Mouse (Mus musculus): ENCODE measurements around the gene Fam170b. TPM values are rescaled to one million over a fixed set of nuclear protein-coding genes. Genes with fewer than 3 reads are reported as not detected.

The Fam170b gene
- not detected in 2 replicates for polyA plus RNA-seq (2014; fragmentation: Nextera tagmentation; extraction: Ambion mirVana)

DNA sequence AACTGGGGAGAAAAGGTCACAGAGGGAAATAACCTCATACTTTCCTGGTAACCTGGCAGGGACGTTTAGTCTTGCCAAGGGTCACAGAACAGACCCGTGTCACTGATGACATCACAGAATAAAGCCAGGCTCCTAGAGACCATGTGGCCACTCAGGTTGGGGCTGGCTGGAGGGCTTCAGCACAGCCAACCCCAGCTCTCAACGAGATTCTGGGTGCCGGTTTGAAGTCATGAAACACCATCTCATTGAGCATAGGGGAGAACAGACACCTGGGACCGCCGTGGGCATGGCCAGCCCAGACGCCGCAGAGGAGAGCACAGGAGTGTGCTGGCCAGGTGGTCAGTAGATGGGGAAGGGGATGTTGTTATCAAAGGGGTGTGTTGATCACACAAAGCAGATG is at the start of gene Fam170b:
TSS of gene Fam170b (plus strand) at position 116 of the 400 bp plus-strand sequence.
- Histone ChIP-seq H3K4me3 (ENCODE audit: low read depth, low read length) (no peak within 1 kb of the TSS), H3K27me3 (replicated peaks; ENCODE audit: control insufficient read depth, insufficient read depth, low read length) (no peaks in the 10 kb centered on the region), H3K9me3 (replicated peaks; ENCODE audit: control insufficient read depth, low read length) (no peaks in the 10 kb centered on the region), H3K36me3 (ENCODE audit: control insufficient read depth, insufficient read depth, low read length) (no peaks in the 10 kb centered on the region), H3K4me1 (ENCODE audit: control insufficient read depth, insufficient read depth, low read length) (no peaks in the 10 kb centered on the region), H3K27ac (ENCODE audit: low read depth, low read length) (no peak within 1 kb of the TSS), H3K9ac (ENCODE audit: low read length) (no peak within 1 kb of the TSS), H3K4me2 (ENCODE audit: low read length) (no peak within 1 kb of the TSS)
- WGBS = 85% methylated on average over 8 of the region's 8 CpGs
- no peak for DNase-seq (ENCODE audit: low spot score)
- no peak for ATAC-seq

GRCm38 (mm10) chr14:32784130-32784747 is 49.5 kb upstream of the Fam170b start:
- H3K4me1 ChIP-seq (ENCODE audit: control insufficient read depth, insufficient read depth, low read length) = no peaks in the 10 kb centered on the region
- DNase-seq (ENCODE audit: low spot score) (no peak), ATAC-seq (no peak)
- no peak overlapping the region for H3K27ac ChIP-seq (ENCODE audit: low read depth, low read length)
- no peaks in the 10 kb centered on the region for H3K9me3 ChIP-seq (replicated peaks; ENCODE audit: control insufficient read depth, low read length)
- no peak overlapping the region for H3K9ac ChIP-seq (ENCODE audit: low read length)
- H3K27me3 ChIP-seq (replicated peaks; ENCODE audit: control insufficient read depth, insufficient read depth, low read length) = no peaks in the 10 kb centered on the region
- WGBS = 85% methylated on average over 12 of the region's 12 CpGs
- H3K36me3 ChIP-seq (ENCODE audit: control insufficient read depth, insufficient read depth, low read length) = no peaks in the 10 kb centered on the region
- no peak overlapping the region for H3K4me2 ChIP-seq (ENCODE audit: low read length)
- no peak overlapping the region for H3K4me3 ChIP-seq (ENCODE audit: low read depth, low read length)

GRCm38 (mm10) chr14:32784748-32785134 is 49.0 kb upstream of the Fam170b start:
- Histone ChIP-seq H3K27me3 (replicated peaks; ENCODE audit: control insufficient read depth, insufficient read depth, low read length) (no peaks in the 10 kb centered on the region), H3K4me3 (ENCODE audit: low read depth, low read length) (no peak overlapping the region), H3K4me1 (ENCODE audit: control insufficient read depth, insufficient read depth, low read length) (no peaks in the 10 kb centered on the region), H3K9ac (ENCODE audit: low read length) (no peak overlapping the region), H3K36me3 (ENCODE audit: control insufficient read depth, insufficient read depth, low read length) (no peaks in the 10 kb centered on the region), H3K4me2 (ENCODE audit: low read length) (no peak overlapping the region), H3K9me3 (replicated peaks; ENCODE audit: control insufficient read depth, low read length) (no peaks in the 10 kb centered on the region), H3K27ac (ENCODE audit: low read depth, low read length) (no peak overlapping the region)
- ATAC-seq = no peak
- DNase-seq (ENCODE audit: low spot score) = no peak
- WGBS = 73% methylated on average over 4 of the region's 4 CpGs

- no peak within 1 kb of the TSS for H3K4me2 ChIP-seq (ENCODE audit: low read length)
- WGBS = 75% methylated on average over 3 of the region's 3 CpGs
- H3K9ac ChIP-seq (ENCODE audit: low read length) = no peak within 1 kb of the TSS
- no peak for ATAC-seq
- no peak for DNase-seq (ENCODE audit: low spot score)
- H3K4me3 ChIP-seq (ENCODE audit: low read depth, low read length) = no peak within 1 kb of the TSS
- H3K4me1 ChIP-seq (ENCODE audit: control insufficient read depth, insufficient read depth, low read length) = no peaks in the 10 kb centered on the region
- no peaks in the 10 kb centered on the region for H3K27me3 ChIP-seq (replicated peaks; ENCODE audit: control insufficient read depth, insufficient read depth, low read length)
- no peaks in the 10 kb centered on the region for H3K9me3 ChIP-seq (replicated peaks; ENCODE audit: control insufficient read depth, low read length)
- H3K36me3 ChIP-seq (ENCODE audit: control insufficient read depth, insufficient read depth, low read length) = no peaks in the 10 kb centered on the region
- H3K27ac ChIP-seq (ENCODE audit: low read depth, low read length) = no peak within 1 kb of the TSS
Measured at GRCm38 (mm10) chr14:32785556-32786130, 48.1 kb upstream of the Fam170b start, which contains the start of gene Tmem273. Gene Tmem273 (plus strand): TSS chr14:32785963.

DNA sequence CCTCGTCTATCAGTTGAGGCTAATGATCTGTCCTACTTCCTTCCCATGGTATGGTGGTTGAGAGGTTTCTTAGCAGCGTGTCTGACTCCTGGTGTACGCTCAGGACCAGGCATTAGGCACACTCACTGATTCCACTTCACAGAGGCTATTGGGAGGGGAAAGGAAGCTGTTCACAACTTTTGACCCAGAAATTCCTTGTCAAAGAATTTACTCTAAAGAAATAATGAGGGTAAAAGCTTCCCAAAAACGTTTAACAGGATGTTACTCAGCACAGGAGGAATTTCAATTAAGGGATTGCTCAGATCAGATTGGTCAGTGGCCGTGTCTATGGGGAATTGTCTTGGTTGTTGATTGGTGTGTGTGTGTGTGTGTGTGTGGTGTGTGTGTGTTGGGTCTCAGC is 46.1 kb upstream of the Fam170b start:
- Histone ChIP-seq H3K4me2 (ENCODE audit: low read length) (no peak overlapping the region), H3K9ac (ENCODE audit: low read length) (no peak overlapping the region), H3K4me3 (ENCODE audit: low read depth, low read length) (no peak overlapping the region), H3K27ac (ENCODE audit: low read depth, low read length) (no peak overlapping the region), H3K27me3 (replicated peaks; ENCODE audit: control insufficient read depth, insufficient read depth, low read length) (no peaks in the 10 kb centered on the region), H3K4me1 (ENCODE audit: control insufficient read depth, insufficient read depth, low read length) (no peaks in the 10 kb centered on the region), H3K9me3 (replicated peaks; ENCODE audit: control insufficient read depth, low read length) (no peaks in the 10 kb centered on the region), H3K36me3 (ENCODE audit: control insufficient read depth, insufficient read depth, low read length) (no peaks in the 10 kb centered on the region)
- ATAC-seq (no peak), DNase-seq (ENCODE audit: low spot score) (no peak)
- 58% methylated on average over 5 of the region's 5 CpGs for WGBS

DNA sequence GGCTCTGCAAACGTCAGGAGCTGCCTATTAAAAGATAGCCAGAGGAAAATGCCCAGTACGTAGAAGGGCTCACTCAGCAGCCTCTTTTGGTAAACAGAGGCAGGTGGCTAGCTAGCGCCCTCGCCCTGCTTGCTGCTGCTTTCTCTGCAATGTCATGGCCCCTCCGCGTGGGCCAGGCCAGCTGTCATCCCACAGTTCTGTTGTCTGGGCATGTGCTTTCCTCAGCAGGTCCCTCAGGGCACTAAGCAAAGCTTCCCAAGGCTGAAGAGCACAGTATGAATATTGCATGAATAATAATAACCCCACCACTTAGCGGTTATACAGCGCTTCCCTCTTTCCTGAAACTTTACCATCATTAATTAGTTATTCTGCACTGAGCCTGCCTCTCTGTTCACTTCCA is 37.4 kb upstream of the Fam170b start:
- DNase-seq (ENCODE audit: low spot score) (no peak), ATAC-seq (no peak)
- Histone ChIP-seq H3K36me3 (ENCODE audit: control insufficient read depth, insufficient read depth, low read length) (no peaks in the 10 kb centered on the region), H3K27me3 (replicated peaks; ENCODE audit: control insufficient read depth, insufficient read depth, low read length) (no peaks in the 10 kb centered on the region), H3K27ac (ENCODE audit: low read depth, low read length) (no peak overlapping the region), H3K9ac (ENCODE audit: low read length) (no peak overlapping the region), H3K4me2 (ENCODE audit: low read length) (no peak overlapping the region), H3K4me1 (ENCODE audit: control insufficient read depth, insufficient read depth, low read length) (no peaks in the 10 kb centered on the region), H3K4me3 (ENCODE audit: low read depth, low read length) (no peak overlapping the region), H3K9me3 (replicated peaks; ENCODE audit: control insufficient read depth, low read length) (no peaks in the 10 kb centered on the region)
- WGBS = 59% methylated on average over 8 of the region's 8 CpGs

DNA sequence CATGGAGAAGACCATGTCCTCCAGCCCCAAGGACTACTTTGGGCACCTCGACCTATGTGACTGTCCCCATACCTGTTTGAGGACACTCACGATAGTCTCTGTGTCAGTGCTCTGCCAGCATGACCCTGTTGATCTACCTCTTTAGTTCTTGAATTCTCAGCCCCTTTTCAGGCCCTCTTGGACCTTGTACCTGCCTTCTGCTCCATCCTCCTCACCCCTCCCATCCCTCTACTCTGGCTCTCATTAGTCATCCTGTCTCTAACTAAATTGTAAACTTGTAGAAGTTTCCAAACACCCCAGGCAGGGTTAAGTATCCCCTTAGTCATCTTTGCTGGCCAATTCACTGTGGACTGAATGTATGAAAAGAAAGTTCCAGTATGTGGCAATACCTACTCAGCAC is 36.0 kb upstream of the Fam170b start:
- Histone ChIP-seq H3K4me2 (ENCODE audit: low read length) (no peak overlapping the region), H3K9ac (ENCODE audit: low read length) (no peak overlapping the region), H3K4me1 (ENCODE audit: control insufficient read depth, insufficient read depth, low read length) (no peaks in the 10 kb centered on the region), H3K27ac (ENCODE audit: low read depth, low read length) (no peak overlapping the region), H3K27me3 (replicated peaks; ENCODE audit: control insufficient read depth, insufficient read depth, low read length) (no peaks in the 10 kb centered on the region), H3K4me3 (ENCODE audit: low read depth, low read length) (no peak overlapping the region), H3K9me3 (replicated peaks; ENCODE audit: control insufficient read depth, low read length) (no peaks in the 10 kb centered on the region), H3K36me3 (ENCODE audit: control insufficient read depth, insufficient read depth, low read length) (no peaks in the 10 kb centered on the region)
- no peak for DNase-seq (ENCODE audit: low spot score)
- ATAC-seq = no peak
- WGBS = 79% methylated on average over 2 of the region's 2 CpGs

DNA sequence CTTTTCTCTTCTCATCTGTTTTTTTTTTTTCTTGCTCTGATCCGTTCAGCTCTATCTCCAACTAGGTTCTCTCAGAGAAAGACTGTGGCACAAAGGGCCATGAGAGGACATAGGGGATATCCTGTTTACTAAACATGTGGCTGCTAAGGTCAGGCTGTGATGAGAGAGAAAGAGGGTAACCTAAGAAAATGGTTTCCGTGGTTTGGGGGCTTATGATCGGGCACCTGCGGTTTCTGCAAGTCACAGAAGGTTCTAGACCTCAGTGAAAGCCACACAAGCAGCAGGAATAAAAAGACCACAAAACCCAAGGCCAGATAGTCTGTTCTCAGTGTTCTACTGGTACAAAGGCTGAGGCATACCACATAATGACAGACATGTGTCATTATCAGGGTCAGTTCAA is 35.4 kb upstream of the Fam170b start:
- H3K27ac ChIP-seq (ENCODE audit: low read depth, low read length) = no peak overlapping the region
- no peaks in the 10 kb centered on the region for H3K9me3 ChIP-seq (replicated peaks; ENCODE audit: control insufficient read depth, low read length)
- DNase-seq (ENCODE audit: low spot score) (no peak), ATAC-seq (no peak)
- H3K27me3 ChIP-seq (replicated peaks; ENCODE audit: control insufficient read depth, insufficient read depth, low read length) = no peaks in the 10 kb centered on the region
- H3K4me2 ChIP-seq (ENCODE audit: low read length) = no peak overlapping the region
- no peak overlapping the region for H3K9ac ChIP-seq (ENCODE audit: low read length)
- H3K36me3 ChIP-seq (ENCODE audit: control insufficient read depth, insufficient read depth, low read length) = no peaks in the 10 kb centered on the region
- no peaks in the 10 kb centered on the region for H3K4me1 ChIP-seq (ENCODE audit: control insufficient read depth, insufficient read depth, low read length)
- no peak overlapping the region for H3K4me3 ChIP-seq (ENCODE audit: low read depth, low read length)
- WGBS = 91% methylated on average over 4 of the region's 4 CpGs

DNA sequence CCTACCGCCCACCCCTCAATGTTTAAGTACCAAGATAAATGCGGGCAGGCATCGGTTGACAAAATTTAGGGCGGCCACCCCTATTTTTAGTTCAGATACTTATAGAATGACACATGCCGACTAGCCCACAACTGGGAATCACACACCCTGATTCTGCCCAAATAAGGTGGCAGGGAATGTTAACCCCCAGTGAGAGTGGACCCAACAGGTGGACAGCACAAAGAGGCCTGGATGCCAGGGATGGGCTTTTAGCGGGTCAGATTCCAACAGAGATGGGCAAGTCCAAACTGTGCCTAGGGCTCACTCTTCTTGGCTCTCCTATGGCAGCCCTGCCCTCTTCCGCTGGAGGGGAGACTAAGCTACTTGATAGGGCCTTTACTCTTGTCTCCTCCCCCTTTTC is 33.7 kb upstream of the Fam170b start:
- H3K9ac ChIP-seq (ENCODE audit: low read length) = no peak overlapping the region
- no peaks in the 10 kb centered on the region for H3K4me1 ChIP-seq (ENCODE audit: control insufficient read depth, insufficient read depth, low read length)
- H3K36me3 ChIP-seq (ENCODE audit: control insufficient read depth, insufficient read depth, low read length) = no peaks in the 10 kb centered on the region
- DNase-seq (ENCODE audit: low spot score) (no peak), ATAC-seq (no peak)
- no peak overlapping the region for H3K4me2 ChIP-seq (ENCODE audit: low read length)
- H3K4me3 ChIP-seq (ENCODE audit: low read depth, low read length) = no peak overlapping the region
- WGBS = 92% methylated on average over 7 of the region's 7 CpGs
- H3K27ac ChIP-seq (ENCODE audit: low read depth, low read length) = no peak overlapping the region
- H3K9me3 ChIP-seq (replicated peaks; ENCODE audit: control insufficient read depth, low read length) = no peaks in the 10 kb centered on the region
- H3K27me3 ChIP-seq (replicated peaks; ENCODE audit: control insufficient read depth, insufficient read depth, low read length) = no peaks in the 10 kb centered on the region
